Mouse (Mus musculus) induced T-regulatory cell, adult 2 months (primary cell): Measurements from ENCODE around the gene Pdc.
"Not testable (repeated sequence)": the region's sequence is repeated elsewhere in the genome, so short reads cannot be mapped to it uniquely, and the experiment has no call there.

ENCODE experiments used
- DNase-seq: peaks from one replicate; pipeline ENCODE4 v3.0.0-alpha.2; 2012; ENCODE audit warnings: low read depth

The Pdc gene

DNA sequence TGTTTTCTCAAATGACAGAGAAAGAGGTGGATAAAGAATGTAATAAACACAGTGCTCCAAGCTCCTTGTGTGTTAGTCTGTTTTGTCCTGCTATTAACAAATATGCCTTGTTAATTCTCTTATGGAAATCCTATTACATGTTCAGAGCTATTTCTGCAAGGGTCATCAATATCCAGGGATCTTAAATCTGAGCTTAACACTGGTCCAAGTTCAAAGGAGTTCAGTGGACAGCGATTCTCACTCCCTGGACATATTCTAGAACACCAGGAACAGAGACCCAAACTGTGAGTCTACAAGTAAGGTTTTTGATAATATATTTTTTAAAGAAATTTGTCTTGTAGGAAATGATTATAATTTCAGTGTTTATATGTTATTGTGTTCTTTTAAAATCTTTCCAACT is at the start of gene Pdc:
TSS of gene Pdc (plus strand) at position 213 of the 400 bp plus-strand sequence.
- DNase-seq = no peak

DNA sequence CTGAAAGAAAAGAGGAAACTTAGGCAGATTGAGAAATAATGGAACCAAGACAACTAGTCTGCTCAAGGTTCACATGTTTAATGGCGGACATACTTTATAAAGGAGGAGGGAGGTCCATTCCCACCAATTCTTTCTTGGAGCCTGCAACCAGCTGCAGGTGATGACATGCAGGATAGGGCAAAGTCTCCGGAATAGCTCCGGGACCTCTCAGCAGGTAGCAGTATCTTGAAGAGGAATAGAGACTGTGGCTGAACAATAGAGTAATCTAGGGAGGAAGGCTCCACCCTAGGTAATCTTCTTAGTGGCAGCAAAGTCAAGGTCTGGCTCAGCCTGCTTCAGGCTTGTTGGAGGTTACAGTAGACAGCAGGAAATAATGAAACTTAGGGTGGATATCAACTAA is 25.2 kb upstream of the Pdc start:
- DNase-seq = not testable (repeated sequence)

DNA sequence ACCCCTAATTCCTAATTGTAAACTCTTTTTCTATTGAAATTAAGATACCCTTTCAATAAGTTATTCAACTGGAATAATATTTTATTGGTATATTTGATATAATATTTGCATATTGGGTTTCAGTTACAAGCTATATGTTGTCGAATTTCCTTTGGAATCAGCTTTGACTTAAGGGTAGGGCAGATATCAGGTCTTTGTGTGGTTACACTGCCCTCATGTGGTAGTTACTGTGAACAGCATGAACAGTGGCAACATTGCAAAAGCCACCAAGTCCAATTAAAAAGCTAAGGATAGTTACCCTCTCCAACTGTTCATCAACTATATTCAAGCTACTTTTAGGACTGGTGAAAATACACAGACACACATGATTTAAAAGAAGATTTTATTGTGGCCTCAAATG is 11.6 kb upstream of the Pdc start:
- DNase-seq = peak; percentile 29

DNA sequence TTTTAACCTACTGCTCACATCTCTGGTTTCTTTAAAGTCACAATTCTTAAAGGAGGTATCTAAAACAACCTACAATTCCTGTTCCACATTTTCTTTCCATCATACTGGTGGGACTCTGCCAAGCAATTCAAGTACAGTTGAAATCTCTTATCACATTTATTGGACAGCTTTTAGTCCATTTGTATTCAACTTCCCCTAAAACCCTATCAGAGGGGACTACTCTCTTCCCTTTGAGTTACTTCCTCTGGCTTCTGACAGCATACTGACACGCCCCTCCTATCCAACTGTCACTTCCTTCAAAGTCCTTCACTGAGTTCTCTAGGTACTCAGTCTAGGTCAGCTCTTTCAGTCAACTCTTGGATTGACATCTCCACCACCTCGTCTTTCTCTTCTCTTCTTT is 15.9 kb downstream of the Pdc start:
- DNase-seq = no peak

DNA sequence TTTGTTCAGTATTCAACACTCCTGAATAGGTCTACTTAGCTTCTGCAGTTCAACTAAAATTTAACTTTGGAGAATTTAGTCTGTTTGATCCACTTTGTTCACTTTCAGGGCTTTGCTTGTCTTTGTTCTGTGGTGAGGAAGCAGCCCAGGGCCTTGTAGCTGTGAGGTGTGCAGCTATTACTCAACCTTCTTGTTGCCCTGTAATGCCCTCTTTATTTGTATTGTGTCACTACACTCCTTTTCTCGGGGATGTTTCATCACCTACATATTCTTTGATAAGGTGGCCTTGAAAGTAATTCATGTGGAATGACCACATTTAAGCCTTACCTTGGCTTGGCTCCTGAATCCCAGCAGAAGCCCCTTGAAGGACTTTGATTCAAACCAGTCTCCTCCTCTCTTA is 41.6 kb downstream of the Pdc start:
- no peak for DNase-seq

DNA sequence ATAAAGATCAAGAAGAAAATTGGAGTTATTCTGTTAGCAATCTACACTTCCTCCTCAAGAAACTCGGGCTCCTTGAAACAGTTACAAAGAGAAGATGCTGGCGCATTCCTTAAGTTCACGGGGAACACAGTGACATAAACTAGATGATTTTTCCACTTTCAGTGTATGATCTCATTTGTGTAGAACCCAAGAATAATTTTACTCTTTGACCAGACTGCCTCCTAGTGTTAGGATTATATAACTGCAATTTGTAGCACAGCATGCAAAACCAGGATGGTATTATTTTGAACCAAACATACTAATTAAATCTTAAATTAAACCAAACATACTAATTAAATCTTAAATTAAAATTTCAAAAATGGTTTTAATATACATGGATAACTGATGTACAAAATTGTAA is 53.7 kb downstream of the Pdc start:
- peak; percentile 43 for DNase-seq

DNA sequence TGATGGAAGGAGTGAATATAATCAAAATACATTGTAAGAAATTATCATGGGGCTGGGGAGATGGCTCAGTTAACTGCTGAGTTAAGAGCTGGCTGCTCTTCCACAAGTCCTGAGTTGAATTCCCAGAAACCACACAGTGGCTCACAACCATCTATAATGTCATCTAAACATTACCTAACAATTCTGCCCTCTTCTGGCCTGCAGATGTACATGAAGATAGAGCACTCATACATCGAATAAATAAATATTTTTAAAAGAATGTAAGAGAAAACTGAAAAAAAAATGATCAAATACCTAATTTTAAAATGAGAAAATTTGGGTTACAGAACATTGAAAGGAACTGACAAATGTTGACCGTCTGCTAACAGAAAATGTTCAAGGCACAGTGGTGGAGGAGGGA is 55.0 kb downstream of the Pdc start:
- DNase-seq = no peak
